Mouse (Mus musculus) adrenal gland, adult 2 months (tissue): ENCODE data around the gene Irf7. TPM values are rescaled to one million over a fixed set of nuclear protein-coding genes. Genes with fewer than 3 reads are reported as not detected.

Experiments used
- DNase-seq: peaks from one replicate; pipeline ENCODE4 v3.0.0; 2021
- microRNA-seq, 2 experiments: library from miRNA; unstranded; fragments of <30 nt; microRNA quantifications; one replicate each; pipeline ENCODE4 v1.2.0; 2021
- polyA plus RNA-seq: library from polyadenylated mRNA; depleted of rRNA; stranded (reverse); fragments of >200 nt; gene quantifications from 2 replicates; pipeline ENCODE4 v1.2.3, GENCODE M21; 2012; rRNA removed
- total RNA-seq, 2 experiments: library from RNA; stranded (reverse); gene quantifications; 2 replicates each; pipeline ENCODE4 v1.2.3; 2021

Irf7 gene
- total and polyA plus RNA-seq, 3 experiments: 7.4 to 155 (median 12.2) TPM

DNA sequence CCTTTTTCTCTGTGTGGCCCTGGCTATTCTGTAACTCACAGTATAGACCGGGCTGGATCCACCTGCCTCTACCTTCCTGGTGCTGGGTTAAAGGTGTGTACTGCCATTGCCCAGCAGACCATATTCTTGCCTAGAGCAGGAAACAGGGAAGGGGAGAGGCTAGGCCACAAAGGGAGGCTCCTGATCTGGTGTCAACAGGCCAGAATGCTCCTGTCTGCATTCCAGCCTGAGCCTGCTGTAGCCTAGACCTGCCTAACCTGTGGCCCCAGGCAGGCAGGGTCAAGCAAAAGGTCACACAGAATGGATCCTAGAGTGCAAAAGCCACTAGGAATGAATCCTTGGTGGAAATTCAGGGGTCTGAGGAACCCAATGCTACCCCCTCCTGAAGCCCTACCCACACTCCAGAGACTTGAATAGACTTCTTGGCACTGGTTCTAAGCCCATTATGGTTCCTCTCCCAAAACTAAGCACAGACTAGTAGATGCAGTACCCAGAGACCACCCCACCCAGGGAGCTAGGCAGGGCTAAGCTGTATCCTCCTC lies 46.7 kb downstream of the Irf7 start:
- no peak for DNase-seq

DNA sequence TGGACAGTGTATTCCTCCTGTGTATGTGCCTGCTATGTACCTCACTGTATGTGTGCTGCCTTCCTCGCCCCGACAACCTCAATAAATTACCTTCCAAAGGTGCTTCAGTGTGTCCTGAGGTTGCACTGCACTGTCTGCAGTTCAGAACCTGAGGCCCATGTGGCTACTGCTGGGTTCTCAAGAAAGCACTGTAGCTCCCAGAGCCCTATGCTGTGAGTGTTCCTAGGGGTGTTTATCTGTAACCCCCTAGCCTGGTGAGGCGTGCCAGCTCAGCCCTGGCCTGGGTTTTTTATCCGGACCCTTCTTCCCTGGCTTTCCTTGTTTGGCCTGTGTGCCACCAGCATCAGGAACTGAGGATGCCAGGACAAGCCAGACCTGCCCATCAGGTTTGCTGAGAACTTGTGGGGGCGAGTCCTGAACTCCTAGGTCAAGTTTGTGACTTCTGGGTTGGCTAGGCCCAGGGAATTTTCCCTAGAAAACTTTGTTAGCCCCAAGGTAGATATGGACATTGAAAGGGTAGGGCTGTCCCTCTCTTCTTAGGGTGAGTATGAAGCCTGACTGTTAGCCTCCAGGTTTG lies 47.6 kb downstream of the Irf7 start:
- DNase-seq: no peak

DNA sequence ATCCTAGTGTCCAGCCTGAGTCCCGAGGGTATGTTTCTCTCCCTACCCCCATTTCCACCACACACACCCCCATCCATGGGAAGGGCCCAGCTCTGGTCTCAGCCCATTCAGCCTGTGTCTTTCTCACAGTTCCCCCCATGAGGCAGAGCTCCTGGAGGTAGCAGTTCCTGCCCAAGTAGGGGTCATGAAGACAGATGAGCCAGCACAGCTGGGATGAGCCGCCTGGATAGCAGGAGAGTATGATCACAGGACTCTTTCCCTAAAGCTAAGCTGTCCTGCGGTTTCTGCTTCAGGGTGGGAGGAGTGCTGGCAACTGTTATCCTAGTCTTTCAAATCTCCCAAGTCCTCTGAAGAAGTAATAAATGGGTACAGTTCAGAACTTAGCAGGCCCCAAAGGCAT lies 48.1 kb downstream of the Irf7 start:
- DNase-seq: no peak

DNA sequence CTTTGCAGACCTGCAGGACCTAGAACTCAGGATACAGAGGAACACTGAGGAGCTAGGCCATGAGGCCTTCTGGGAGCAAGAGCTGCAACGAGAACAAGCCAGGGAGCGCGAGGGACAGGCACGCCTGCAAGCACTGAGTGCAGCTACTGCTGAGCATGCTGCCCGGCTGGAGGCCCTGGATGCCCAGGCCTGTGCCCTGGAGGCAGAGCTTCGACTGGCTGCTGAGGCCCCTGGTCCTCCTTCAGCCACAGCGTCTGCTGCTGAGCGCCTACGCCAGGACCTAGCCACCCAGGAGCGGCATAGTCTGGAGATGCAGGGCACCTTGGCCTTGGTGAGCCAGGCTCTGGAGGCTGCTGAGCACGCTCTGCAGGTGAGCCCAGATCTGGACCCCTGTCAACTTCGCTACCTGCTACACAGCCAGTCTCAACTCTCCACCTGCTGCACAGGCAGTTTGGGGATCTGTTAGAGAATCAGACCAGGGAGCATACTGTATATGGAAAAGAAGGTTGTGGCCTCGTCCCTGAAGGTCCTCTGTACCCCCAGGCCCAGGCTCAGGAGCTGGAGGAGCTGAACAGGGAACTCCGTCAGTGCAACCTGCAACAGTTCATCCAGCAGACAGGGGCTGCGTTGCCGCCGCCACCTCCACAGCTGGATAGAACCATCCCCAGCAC lies 48.8 kb downstream of the Irf7 start:
- no peak for DNase-seq

DNA sequence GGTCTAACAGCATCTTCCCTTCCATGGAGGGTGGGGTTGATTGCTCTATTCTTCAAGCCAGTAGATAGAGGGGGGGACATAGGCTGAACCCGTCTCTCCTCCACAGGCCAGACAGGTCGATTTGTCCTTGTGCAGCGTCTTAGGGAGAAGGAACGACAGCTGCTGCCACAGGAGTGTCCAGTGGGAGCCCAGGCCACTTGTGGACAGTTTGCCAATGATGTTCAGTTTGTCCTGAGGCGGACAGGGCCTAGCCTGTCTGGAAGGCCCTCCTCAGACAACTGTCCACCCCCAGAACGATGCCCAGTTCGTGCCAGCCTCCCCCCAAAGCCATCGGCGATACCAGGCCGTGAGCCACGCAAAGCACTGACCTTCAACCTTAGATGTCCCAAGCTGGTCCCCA lies 49.4 kb downstream of the Irf7 start:
- DNase-seq: no peak

DNA sequence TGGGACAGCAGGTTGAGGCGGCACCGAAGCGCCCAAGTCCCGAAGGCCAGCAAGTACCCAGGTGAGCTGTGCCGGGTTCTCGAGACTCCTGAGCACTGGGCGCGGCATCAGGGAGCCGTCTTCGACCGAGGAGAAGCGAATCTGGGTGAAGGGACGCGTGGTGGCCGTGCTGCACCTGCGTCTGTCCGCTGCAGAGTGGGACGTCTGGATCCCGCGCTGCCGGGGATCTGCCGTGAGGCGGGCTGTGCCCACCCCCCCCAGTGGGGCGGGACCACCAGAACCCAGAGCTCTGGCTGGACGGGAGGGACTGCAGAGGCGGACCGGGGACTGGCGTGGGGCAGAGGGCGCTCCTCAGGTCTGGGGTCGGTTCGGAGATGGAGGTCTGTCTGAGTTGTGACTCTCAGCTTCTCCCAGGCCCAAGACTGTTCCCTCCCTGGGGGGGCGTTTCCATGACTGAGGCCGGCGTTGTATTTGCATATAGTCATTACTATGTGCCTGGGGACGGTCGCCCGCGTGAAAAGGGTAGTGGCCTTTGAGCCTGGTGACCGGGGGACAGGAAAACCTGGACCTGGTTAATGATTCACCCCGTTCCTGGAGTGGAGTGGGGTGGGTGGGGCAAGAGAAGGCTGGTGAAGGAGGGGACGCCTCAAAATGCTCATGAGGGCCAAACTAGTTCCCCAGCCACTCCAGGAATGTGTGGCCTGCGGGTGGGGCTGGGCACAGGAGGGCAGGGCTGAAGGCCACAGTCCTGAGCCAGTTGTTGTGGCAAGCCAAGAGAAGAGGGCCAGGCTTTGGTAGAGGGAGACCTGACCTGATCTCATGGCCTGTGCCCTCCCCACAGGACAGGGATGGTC lies 50.2 kb downstream of the Irf7 start:
- peak; percentile 72 for DNase-seq

DNA sequence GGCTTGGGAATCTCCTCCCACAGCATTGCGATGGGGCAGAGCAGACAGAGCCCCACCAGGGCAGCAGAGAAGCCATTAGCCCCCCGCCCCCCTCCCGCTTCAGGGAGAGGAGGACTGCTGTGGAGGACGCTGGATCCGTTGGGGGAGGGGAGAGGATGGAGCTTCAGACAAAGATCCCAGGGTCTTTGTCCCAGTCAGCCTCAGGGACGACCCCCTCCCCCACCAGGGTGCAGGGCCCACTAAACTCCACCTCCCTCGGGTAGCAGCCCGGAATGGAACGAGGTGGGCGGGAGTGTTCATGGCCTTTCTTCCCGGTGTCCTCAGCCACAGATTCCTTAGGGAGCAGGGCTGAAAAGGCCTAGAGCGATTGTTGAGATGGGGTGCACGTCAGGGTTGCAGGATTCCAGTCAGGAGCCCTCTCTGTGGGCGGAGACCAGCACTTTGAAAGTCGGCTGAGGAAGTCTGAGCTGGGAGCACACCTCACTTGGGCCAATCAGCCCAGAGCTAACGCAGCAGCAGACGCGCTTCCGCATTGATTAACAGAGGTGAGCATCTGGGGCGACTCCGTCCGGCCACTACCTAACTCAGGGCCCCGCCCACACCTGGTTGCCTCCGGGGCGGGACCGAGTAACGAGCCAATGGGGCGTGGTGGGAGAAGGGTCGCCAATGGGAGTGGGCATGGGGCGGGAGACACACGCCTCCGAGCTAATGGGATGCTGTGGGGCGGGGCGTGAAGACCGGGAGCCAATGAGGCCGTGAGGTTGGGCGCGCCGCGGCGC lies 51.0 kb downstream of the Irf7 start, which contains the start of gene Rassf7:
TSS of gene Rassf7 (plus strand) at position 760 of the 779 bp plus-strand sequence.
- DNase-seq: peak; percentile 95

DNA sequence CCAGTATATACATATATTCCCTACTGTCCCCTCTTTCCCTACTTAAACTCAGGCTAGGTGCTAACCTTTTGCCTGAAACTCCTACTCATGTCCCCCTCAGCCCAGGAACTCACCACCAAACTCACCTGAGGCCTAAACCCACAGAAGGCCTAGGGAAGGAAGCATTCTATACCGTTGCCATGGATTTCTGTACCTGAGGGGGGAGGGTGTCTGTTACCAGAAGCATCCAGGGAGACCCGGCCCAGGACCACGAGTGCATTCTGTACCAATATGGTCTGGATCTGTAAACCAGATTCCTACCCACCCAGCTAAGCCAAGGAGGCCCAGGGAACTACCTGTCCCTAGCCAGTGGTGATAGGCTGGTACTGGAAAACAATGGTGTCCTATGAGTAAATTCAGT lies 52.0 kb downstream of the Irf7 start:
- no peak for DNase-seq

DNA sequence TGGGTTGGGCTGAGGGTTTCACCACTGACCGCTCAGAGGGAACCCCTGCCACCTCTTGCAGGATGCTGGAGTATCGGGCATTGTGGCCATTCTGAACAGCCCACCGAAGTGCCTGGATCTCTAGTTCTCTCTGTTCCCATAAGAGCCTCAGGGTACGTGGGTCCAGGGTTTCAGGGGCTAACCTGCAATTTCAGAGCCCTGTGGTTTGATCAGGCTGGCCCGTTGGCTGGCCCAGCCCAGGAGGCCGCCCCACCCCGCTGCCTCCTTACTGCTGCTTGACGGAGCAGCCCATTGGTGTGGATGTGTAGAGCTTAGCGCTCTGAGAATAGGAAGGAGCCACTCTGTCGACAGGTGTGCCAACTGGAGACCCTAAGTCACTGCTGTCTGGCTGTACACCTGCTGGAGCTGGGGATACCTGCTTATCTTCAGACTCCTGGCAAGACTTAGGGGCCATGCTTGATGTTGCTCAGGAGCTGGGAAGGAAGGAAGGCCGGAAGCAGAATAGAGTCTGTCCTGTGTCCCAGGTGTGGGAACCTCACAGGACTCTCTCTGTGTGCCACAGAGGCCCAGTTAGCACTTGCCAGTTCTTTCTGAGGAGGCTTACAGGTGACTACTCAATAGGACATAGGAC lies 52.6 kb downstream of the Irf7 start, which contains the start of gene Lmntd2:
TSS of gene Lmntd2 (minus strand) at position 476 of the 631 bp plus-strand sequence.
- DNase-seq: no peak

DNA sequence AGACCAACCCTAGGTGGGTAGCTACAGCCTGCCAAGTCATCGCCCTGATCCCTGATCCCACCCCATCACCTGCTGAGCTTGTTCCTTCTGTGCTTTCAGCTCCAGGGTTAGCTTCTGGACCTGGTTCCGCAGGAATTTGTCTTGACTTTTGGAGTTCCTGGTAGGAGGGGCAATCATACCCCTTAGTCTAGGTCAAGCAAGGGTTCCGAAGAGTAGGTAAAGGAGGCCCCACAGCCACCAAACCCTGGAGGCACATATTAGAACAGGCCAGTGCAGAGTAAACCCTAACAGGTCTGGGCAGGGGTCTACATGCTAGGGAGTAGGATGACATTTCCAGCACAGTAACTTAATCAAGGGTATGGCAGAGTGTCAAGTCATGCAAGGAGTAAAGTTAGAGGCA lies 53.1 kb downstream of the Irf7 start:
- no peak for DNase-seq

Small RNAs within 50 kb of the gene (microRNA-seq; reads per million reads assigned to microRNA genes)
- gene Mir210: 210 to 212 reads per million in 2 experiments

Other genes with a start within 250 kb of the Irf7 start
- gene Ifitm6, start 248.6 kb downstream of the Irf7 start, total RNA-seq: under 1 TPM in 1 of 2 experiments, not detected in 1; 0.93 TPM
- gene Ifitm6, start 248.6 kb downstream of the Irf7 start, polyA plus RNA-seq: 0.39 and 1.2 TPM in 2 replicates
- gene Gm17387, start 237.3 kb downstream of the Irf7 start, total RNA-seq: not detected
- not detected in 2 replicates for gene Gm17387, start 237.3 kb downstream of the Irf7 start, polyA plus RNA-seq
- gene B4galnt4, start 205.4 kb downstream of the Irf7 start, total RNA-seq: 1 to 10 TPM; 1.4 to 3.0 TPM
- 1.7 and 5.1 TPM in 2 replicates for gene B4galnt4, start 205.4 kb downstream of the Irf7 start, polyA plus RNA-seq
- gene Pkp3, start 188.3 kb downstream of the Irf7 start, total RNA-seq: 1 to 10 TPM in 1 of 2 experiments, under 1 TPM in 1; 0.89 to 1.5 TPM
- gene Pkp3, start 188.3 kb downstream of the Irf7 start, polyA plus RNA-seq: 0.68 and 1.4 TPM in 2 replicates
- 1 to 10 TPM; 2.8 to 5.3 TPM for gene Sigirr, start 165.9 kb downstream of the Irf7 start, total RNA-seq
- 6.7 and 8.7 TPM in 2 replicates for gene Sigirr, start 165.9 kb downstream of the Irf7 start, polyA plus RNA-seq
- under 1 TPM in 1 of 2 experiments, not detected in 1; 0.17 TPM for gene Ano9, start 148.7 kb downstream of the Irf7 start, total RNA-seq
- gene Ano9, start 148.7 kb downstream of the Irf7 start, polyA plus RNA-seq: 0.17 and 0.25 TPM in 2 replicates
- 10 to 100 TPM; 27.7 to 37.9 TPM for gene Ptdss2, start 144.1 kb downstream of the Irf7 start, total RNA-seq
- gene Ptdss2, start 144.1 kb downstream of the Irf7 start, polyA plus RNA-seq: 38.2 and 41.7 TPM in 2 replicates
- 100 to 1,000 TPM; 301 to 302 TPM for gene Rnh1, start 93.6 kb downstream of the Irf7 start, total RNA-seq
- 214 and 394 TPM in 2 replicates for gene Rnh1, start 93.6 kb downstream of the Irf7 start, polyA plus RNA-seq
- gene Hras, start 72.5 kb downstream of the Irf7 start, total RNA-seq: 10 to 100 TPM; 65.5 to 99.1 TPM
- 41.8 and 47.1 TPM in 2 replicates for gene Hras, start 72.5 kb downstream of the Irf7 start, polyA plus RNA-seq
- 1 to 10 TPM; 6.3 to 8.0 TPM for gene Lrrc56, start 72.3 kb downstream of the Irf7 start, total RNA-seq
- gene Lrrc56, start 72.3 kb downstream of the Irf7 start, polyA plus RNA-seq: 8.0 and 8.7 TPM in 2 replicates
- under 1 TPM; 0.17 TPM for gene Lmntd2, start 52.4 kb downstream of the Irf7 start, total RNA-seq
- gene Lmntd2, start 52.4 kb downstream of the Irf7 start, polyA plus RNA-seq: 0.81 and 1.2 TPM in 2 replicates
- 1 to 10 TPM; 2.0 to 6.0 TPM for gene Rassf7, start 50.6 kb downstream of the Irf7 start, total RNA-seq
- 14.1 and 18.1 TPM in 2 replicates for gene Rassf7, start 50.6 kb downstream of the Irf7 start, polyA plus RNA-seq
- 10 to 100 TPM; 61.0 to 64.5 TPM for gene Phrf1, start 37.7 kb downstream of the Irf7 start, total RNA-seq
- gene Phrf1, start 37.7 kb downstream of the Irf7 start, polyA plus RNA-seq: 23.5 and 33.7 TPM in 2 replicates
- 10 to 100 TPM in 1 of 2 experiments, 1 to 10 TPM in 1; 1.9 to 17.1 TPM for gene Cdhr5, start 10.3 kb upstream of the Irf7 start, total RNA-seq
- 9.0 and 18.5 TPM in 2 replicates for gene Cdhr5, start 10.3 kb upstream of the Irf7 start, polyA plus RNA-seq
- gene Sct, start 12.7 kb upstream of the Irf7 start, total RNA-seq: not detected
- gene Sct, start 12.7 kb upstream of the Irf7 start, polyA plus RNA-seq: 0.93 and 1.2 TPM in 2 replicates
- under 1 TPM in 1 of 2 experiments, not detected in 1; 0.31 TPM for gene Drd4, start 25.5 kb upstream of the Irf7 start, total RNA-seq
- gene Drd4, start 25.5 kb upstream of the Irf7 start, polyA plus RNA-seq: 0.62 and 12.1 TPM in 2 replicates
- 10 to 100 TPM; 27.8 to 30.5 TPM for gene Deaf1, start 61.2 kb upstream of the Irf7 start, total RNA-seq
- gene Deaf1, start 61.2 kb upstream of the Irf7 start, polyA plus RNA-seq: 18.7 and 34.4 TPM in 2 replicates
- gene Tmem80, start 61.3 kb upstream of the Irf7 start, total RNA-seq: 10 to 100 TPM; 26.9 to 34.8 TPM
- gene Tmem80, start 61.3 kb upstream of the Irf7 start, polyA plus RNA-seq: 32.7 and 33.5 TPM in 2 replicates
- 1 to 10 TPM; 2.7 to 3.0 TPM for gene Eps8l2, start 72.4 kb upstream of the Irf7 start, total RNA-seq
- 2.6 and 3.8 TPM in 2 replicates for gene Eps8l2, start 72.4 kb upstream of the Irf7 start, polyA plus RNA-seq
- 100 to 1,000 TPM; 640 to 700 TPM for gene Taldo1, start 125.7 kb upstream of the Irf7 start, total RNA-seq
- 260 and 309 TPM in 2 replicates for gene Taldo1, start 125.7 kb upstream of the Irf7 start, polyA plus RNA-seq
- 10 to 100 TPM; 29.7 to 41.1 TPM for gene Gatd1, start 147.7 kb upstream of the Irf7 start, total RNA-seq
- 49.5 and 58.2 TPM in 2 replicates for gene Gatd1, start 147.7 kb upstream of the Irf7 start, polyA plus RNA-seq
- gene Cend1, start 163.0 kb upstream of the Irf7 start, total RNA-seq: 1 to 10 TPM; 1.6 to 2.8 TPM
- 1.00 and 1.2 TPM in 2 replicates for gene Cend1, start 163.0 kb upstream of the Irf7 start, polyA plus RNA-seq
- 100 to 1,000 TPM; 125 to 172 TPM for gene Slc25a22, start 171.4 kb upstream of the Irf7 start, total RNA-seq
- 234 and 236 TPM in 2 replicates for gene Slc25a22, start 171.4 kb upstream of the Irf7 start, polyA plus RNA-seq
- gene Pidd1, start 177.5 kb upstream of the Irf7 start, total RNA-seq: 1 to 10 TPM; 1.4 to 1.5 TPM
- gene Pidd1, start 177.5 kb upstream of the Irf7 start, polyA plus RNA-seq: 9.2 and 11.2 TPM in 2 replicates
- 1,000 to 10,000 TPM in 1 of 2 experiments, 100 to 1,000 TPM in 1; 577 to 1,228 TPM for gene Rplp2, start 180.9 kb upstream of the Irf7 start, total RNA-seq
- 207 and 254 TPM in 2 replicates for gene Rplp2, start 180.9 kb upstream of the Irf7 start, polyA plus RNA-seq
- 1,000 to 10,000 TPM in 1 of 2 experiments, 100 to 1,000 TPM in 1; 905 to 1,265 TPM for gene Pnpla2, start 188.7 kb upstream of the Irf7 start, total RNA-seq
- gene Pnpla2, start 188.7 kb upstream of the Irf7 start, polyA plus RNA-seq: 1,146 and 1,725 TPM in 2 replicates
- gene Cracr2b, start 194.6 kb upstream of the Irf7 start, total RNA-seq: 10 to 100 TPM; 10.3 to 12.4 TPM
- 42.0 and 54.5 TPM in 2 replicates for gene Cracr2b, start 194.6 kb upstream of the Irf7 start, polyA plus RNA-seq
- 100 to 1,000 TPM; 325 to 452 TPM for gene Cd151, start 200.9 kb upstream of the Irf7 start, total RNA-seq
- gene Cd151, start 200.9 kb upstream of the Irf7 start, polyA plus RNA-seq: 899 and 918 TPM in 2 replicates
- 100 to 1,000 TPM in 1 of 2 experiments, 10 to 100 TPM in 1; 84.4 to 140 TPM for gene Polr2l, start 208.7 kb upstream of the Irf7 start, total RNA-seq
- 68.5 and 71.0 TPM in 2 replicates for gene Polr2l, start 208.7 kb upstream of the Irf7 start, polyA plus RNA-seq
- gene Tspan4, start 208.8 kb upstream of the Irf7 start, total RNA-seq: 100 to 1,000 TPM in 1 of 2 experiments, 10 to 100 TPM in 1; 47.8 to 125 TPM
- gene Tspan4, start 208.8 kb upstream of the Irf7 start, polyA plus RNA-seq: 227 and 256 TPM in 2 replicates